Comparison of ENCODE assay signal across 8 mouse cellular contexts in the genomic region with DNA sequence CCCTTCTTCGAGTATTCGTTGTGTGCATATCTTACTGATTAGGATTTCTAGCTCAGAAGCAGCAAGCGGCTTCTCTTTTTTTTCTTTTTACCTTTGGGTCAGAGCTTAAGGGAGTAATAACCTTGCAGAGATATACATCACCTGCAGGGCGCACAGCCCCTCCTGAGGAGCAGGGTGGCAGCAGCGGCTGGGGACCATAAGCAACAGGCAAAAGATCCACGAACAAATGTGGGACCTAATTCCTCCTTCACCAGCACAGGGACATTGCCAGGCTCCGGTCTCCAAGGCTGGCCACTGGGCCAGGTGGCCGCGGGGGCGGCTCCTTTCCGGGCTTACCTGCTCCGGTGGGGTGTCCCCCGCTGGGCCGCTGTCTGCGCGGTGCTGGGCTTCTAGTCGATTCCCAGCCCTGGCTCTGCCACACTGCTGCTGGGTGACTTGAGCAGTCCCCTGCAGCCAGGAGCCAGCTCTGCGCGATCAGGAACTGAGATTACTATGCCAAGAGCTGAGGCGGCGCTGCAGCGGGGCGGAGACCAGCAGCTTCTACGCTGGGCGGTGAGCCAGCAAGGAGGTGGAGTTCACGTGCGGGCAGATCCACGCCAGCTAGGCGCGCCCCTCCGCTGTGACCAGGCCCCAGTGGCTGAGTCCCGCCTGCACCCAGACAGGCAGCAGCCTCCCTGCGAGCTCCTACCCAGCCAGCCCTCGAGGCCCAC. TPM values are rescaled to one million over a fixed set of nuclear protein-coding genes. Genes with fewer than 3 reads are reported as not detected.
DNase-seq lines count a peak whose midpoint lies in the region; ATAC-seq lines count a peak whose summit lies in the region.

A gene (minus strand): TSS at position 471 of the 710 bp plus-strand sequence.

- peak within 1 kb of the TSS; percentile 77 for H3K9ac ChIP-seq in hindbrain, embryonic 15.5 days

- peak within 1 kb of the TSS; percentile 68 for H3K4me3 ChIP-seq in hindbrain, embryonic 15.5 days

- no peaks in the 10 kb centered on the region for H3K9me3 ChIP-seq in hindbrain, embryonic 15.5 days

- peaks cover 11% of the 10 kb centered on the region for H3K4me1 ChIP-seq in hindbrain, embryonic 15.5 days (replicated peaks)

- peak within 1 kb of the TSS; percentile 88 for H3K27ac ChIP-seq in hindbrain, embryonic 15.5 days (replicated peaks)

- 7% methylated on average over 34 of the region's 34 CpGs for WGBS in hindbrain, embryonic 15.5 days

- H3K4me2 ChIP-seq in hindbrain, embryonic 15.5 days: peak within 1 kb of the TSS; percentile 87

- DNase-seq in ZHBTc4 (ENCODE audit: low read depth, low spot score): peak; percentile 84
- peak; percentile 75 for DNase-seq in gastrocnemius, adult 18-20 months (ENCODE audit: low spot score)
- peak; percentile 62 for DNase-seq in left cerebral cortex, adult 11 months (ENCODE audit: low spot score)
- peak; percentile 90 for DNase-seq in lung, postnatal 25 days (ENCODE audit: low spot score)
- peak; percentile 22 for DNase-seq in retina, adult 2 months (ENCODE audit: low read depth, low spot score)
- peak; percentile 74 for DNase-seq in thymus, postnatal 25 days

- no peaks in the 10 kb centered on the region for H3K27me3 ChIP-seq in hindbrain, embryonic 15.5 days

- peak; percentile 96 for ATAC-seq in common myeloid progenitor, adult 5-6 weeks (replicated peaks; ENCODE audit: low read depth, poor library complexity, severe bottlenecking)
- peak; percentile 97 for ATAC-seq in hindbrain, embryonic 15.5 days (ENCODE audit: low FRiP score, low read depth)

- H3K36me3 ChIP-seq in hindbrain, embryonic 15.5 days: no peaks in the 10 kb centered on the region

RNA-seq across cellular contexts. Expression of the gene that starts here (rescaled TPM):
- 0.32 and 1.4 TPM in 2 replicates for total RNA-seq in common myeloid progenitor, adult 5-6 weeks (2017)
- under 1 TPM; 0.07 to 0.21 TPM for total RNA-seq in gastrocnemius, adult 18-20 months (2021)
- polyA plus RNA-seq in hindbrain, embryonic 15.5 days (2015; fragmentation: Nextera tagmentation; extraction: Ambion mirVana): 8.5 and 10.2 TPM in 2 replicates

Comparison
In these comparisons a context has a peak if more than half of its experiments do, and no peak if none do; other contexts are left out.
1. Peak in every context shown above with its lines: DNase-seq, ATAC-seq, H3K4me3 ChIP-seq and H3K27ac ChIP-seq.
2. Peak in DNase-seq in gastrocnemius, adult 18-20 months; RNA of the gene not detected or under 1 TPM.
3. DNase-seq: peak in every context shown above with its lines; median percentile 90 in lung, postnatal 25 days; 84 in ZHBTc4; 75 in gastrocnemius, adult 18-20 months; 74 in thymus, postnatal 25 days; 62 in left cerebral cortex, adult 11 months; 22 in retina, adult 2 months.